Mouse (Mus musculus) small intestine, adult 2 months (tissue): ENCODE measurements around the gene Mrpl30.

Experiments
- CTCF ChIP-seq: fragments of 200-500 bp; IDR thresholded peaks from 2 replicates; pipeline ENCODE4 v1.5.1; 2012; ENCODE audit warnings: low read depth, mild to moderate bottlenecking, control low read depth, inconsistent platforms, low read length, moderate library complexity, mixed read lengths; ENCODE audit not compliant: insufficient replicate concordance, insufficient read length; ENCODE audit errors: extremely low read depth
- POLR2A ChIP-seq: fragments of 200-500 bp; IDR thresholded peaks from 2 replicates; pipeline ENCODE4 v1.6.1; 2012; ENCODE audit warnings: low read depth, mild to moderate bottlenecking, control low read depth, inconsistent platforms, low read length, moderate library complexity

DNA sequence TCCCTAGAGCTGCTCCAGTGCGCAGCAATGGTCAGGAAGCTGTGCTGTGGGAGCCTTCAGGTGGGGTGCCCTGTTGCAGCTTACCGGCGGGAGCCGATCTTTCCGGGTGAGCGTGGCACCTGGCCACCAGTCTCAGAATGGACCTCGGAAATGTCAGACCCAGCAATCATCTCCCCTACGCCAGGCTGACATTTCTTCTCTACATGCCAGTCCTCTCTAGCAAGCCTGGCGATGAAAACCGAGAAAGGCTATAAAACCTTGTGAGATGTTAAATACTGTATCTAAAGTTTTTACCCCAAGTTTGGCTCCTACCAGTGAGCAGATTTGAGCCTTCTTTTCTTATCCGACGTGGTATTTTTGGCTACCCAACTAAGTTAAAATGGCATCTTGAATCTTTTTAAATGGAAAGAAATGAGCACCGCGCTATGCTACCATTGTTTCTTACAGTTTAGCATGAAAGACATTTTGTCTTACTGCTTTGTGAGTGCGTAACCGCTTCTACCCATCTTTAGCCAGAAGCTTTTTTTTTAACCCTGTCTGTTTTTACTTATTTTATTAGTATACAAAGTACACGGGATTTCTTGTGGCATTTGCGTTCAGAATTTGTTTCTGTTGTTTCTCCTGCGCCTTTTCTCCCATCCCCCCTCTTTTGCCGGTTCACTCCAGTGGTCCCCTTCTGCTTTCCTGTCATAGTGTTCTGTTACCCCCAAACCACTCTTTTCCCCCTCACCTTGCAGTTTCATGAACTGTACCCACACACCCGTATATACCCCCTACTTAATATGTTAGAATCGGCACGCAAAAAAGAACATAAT, 24.7 kb upstream of the Mrpl30 start:
- TF ChIP-seq CTCF, result no peak
- no peak for TF ChIP-seq POLR2A
